Mouse (Mus musculus) stomach, embryonic 16.5 days (tissue): ENCODE results near the gene Muc1. TPM values are rescaled to one million over a fixed set of nuclear protein-coding genes. Genes with fewer than 3 reads are reported as not detected.

ENCODE experiments used
- ATAC-seq: fragments of 200-750 bp; cut with Nextera tagmentation; 2 replicates; pipeline ENCODE4 v1.8.0; 2017; ENCODE audit warnings: moderate number of reproducible peaks, moderate TSS enrichment; ENCODE audit not compliant: insufficient read depth, low FRiP score
- H3K27ac ChIP-seq: fragments of 300-500 bp; sonication (generic); 2 replicates; pipeline ENCODE4 v1.5.1; 2014; ENCODE audit warnings: low read length
- H3K27me3 ChIP-seq: fragments of 300-500 bp; sonication (generic); 2 replicates; pipeline ENCODE4 v1.6.1; 2014; ENCODE audit warnings: low read length, control low read depth, mixed read lengths; ENCODE audit not compliant: control insufficient read depth, insufficient read depth
- H3K36me3 ChIP-seq: fragments of 300-500 bp; sonication (generic); 2 replicates; pipeline ENCODE4 v1.6.1; 2014; ENCODE audit warnings: low read length; ENCODE audit not compliant: control insufficient read depth, insufficient read depth
- H3K4me1 ChIP-seq: fragments of 300-500 bp; sonication (generic); 2 replicates; pipeline ENCODE4 v1.6.1; 2014; ENCODE audit warnings: low read length, control low read depth, mixed read lengths; ENCODE audit not compliant: control insufficient read depth, insufficient read depth
- H3K4me2 ChIP-seq: fragments of 300-500 bp; sonication (generic); 2 replicates; pipeline ENCODE4 v1.6.1; 2014; ENCODE audit warnings: low read depth, low read length, mixed read lengths
- H3K4me3 ChIP-seq: fragments of 300-500 bp; sonication (generic); replicated peaks from 2 replicates; pipeline ENCODE4 v1.5.1; 2014; ENCODE audit warnings: mild to moderate bottlenecking, low read length
- H3K9ac ChIP-seq: fragments of 300-500 bp; sonication (generic); 2 replicates; pipeline ENCODE4 v1.6.1; 2014; ENCODE audit warnings: low read length
- H3K9me3 ChIP-seq: fragments of 300-500 bp; sonication (generic); replicated peaks from 2 replicates; pipeline ENCODE4 v1.6.1; 2016; ENCODE audit warnings: low read length, control low read depth; ENCODE audit not compliant: control insufficient read depth
- WGBS: fragments of 180-500 bp; shearing (Covaris S2); extraction: QIAGEN DNeasy Blood & Tissue Kit; methylation state at CpG from one replicate; pipeline ENCODE4 v1.1.7; 2014; 5-methylcytosine and 5-hydroxymethylcytosine counted together
- polyA plus RNA-seq: library from polyadenylated mRNA; unstranded; fragments of >200 nt; fragmentation: Nextera tagmentation; extraction: Ambion mirVana; gene quantifications from 2 replicates; pipeline ENCODE4 v1.2.1, GENCODE M21; 2015

The Muc1 gene
- polyA plus RNA-seq, 1 experiment from 2014 or later, result 112 TPM

GRCm38 (mm10) chr3:89206695-89207094 lies 22.2 kb upstream of the Muc1 start:
- H3K4me3 ChIP-seq, result no peak overlapping the region
- WGBS, result 79% methylated on average over 2 of the region's 2 CpGs
- no peak overlapping the region for H3K4me2 ChIP-seq
- no peaks in the 10 kb centered on the region for H3K27me3 ChIP-seq
- peaks cover 10% of the 10 kb centered on the region for H3K36me3 ChIP-seq
- no peak overlapping the region for H3K9ac ChIP-seq
- peaks cover 4% of the 10 kb centered on the region; the same call in 1 of the 2 replicates for H3K4me1 ChIP-seq
- 0 out of 2 replicates have a peak overlapping the region, but pooled peaks have one; percentile 74 for H3K27ac ChIP-seq
- ATAC-seq, result no peak
- no peaks in the 10 kb centered on the region for H3K9me3 ChIP-seq

GRCm38 (mm10) chr3:89208075-89208657 lies 20.7 kb upstream of the Muc1 start:
- peaks cover 10% of the 10 kb centered on the region for H3K36me3 ChIP-seq
- H3K27me3 ChIP-seq, result no peaks in the 10 kb centered on the region
- H3K4me1 ChIP-seq, result peaks cover 10% of the 10 kb centered on the region
- no peak overlapping the region for H3K4me3 ChIP-seq
- no peak overlapping the region for H3K4me2 ChIP-seq
- 85% methylated on average over 13 of the region's 13 CpGs for WGBS
- no peaks in the 10 kb centered on the region for H3K9me3 ChIP-seq
- no peak overlapping the region for H3K9ac ChIP-seq
- peak overlapping the region; percentile 74 for H3K27ac ChIP-seq
- ATAC-seq, result 0 out of 2 replicates have a peak, but pooled peaks have one; percentile 35

GRCm38 (mm10) chr3:89208736-89209135 lies 20.1 kb upstream of the Muc1 start:
- peak overlapping the region; percentile 60; the same call in 1 of the 2 replicates for H3K27ac ChIP-seq
- no peaks in the 10 kb centered on the region for H3K27me3 ChIP-seq
- no peak overlapping the region for H3K9ac ChIP-seq
- H3K9me3 ChIP-seq, result no peaks in the 10 kb centered on the region
- H3K36me3 ChIP-seq, result peaks cover 10% of the 10 kb centered on the region
- H3K4me3 ChIP-seq, result no peak overlapping the region
- H3K4me1 ChIP-seq, result peaks cover 7% of the 10 kb centered on the region; the same call in 1 of the 2 replicates
- no peak for ATAC-seq
- H3K4me2 ChIP-seq, result no peak overlapping the region
- 81% methylated on average over 6 of the region's 6 CpGs for WGBS

GRCm38 (mm10) chr3:89209731-89210130 lies 19.1 kb upstream of the Muc1 start:
- Histone ChIP-seq H3K4me1 (peaks cover 8% of the 10 kb centered on the region; the same call in 1 of the 2 replicates), H3K9me3 (no peaks in the 10 kb centered on the region), H3K27me3 (no peaks in the 10 kb centered on the region), H3K4me3 (no peak overlapping the region), H3K9ac (no peak overlapping the region), H3K27ac (no peak overlapping the region), H3K36me3 (peaks cover 10% of the 10 kb centered on the region), H3K4me2 (no peak overlapping the region)
- 87% methylated on average over 7 of the region's 7 CpGs for WGBS
- no peak for ATAC-seq

- H3K4me1 ChIP-seq, result peaks cover 12% of the 10 kb centered on the region
- peaks cover 10% of the 10 kb centered on the region for H3K36me3 ChIP-seq
- no peak overlapping the region for H3K4me2 ChIP-seq
- H3K27ac ChIP-seq, result no peak overlapping the region
- no peak overlapping the region for H3K9ac ChIP-seq
- 73% methylated on average over 13 of the region's 13 CpGs for WGBS
- ATAC-seq, result no peak
- no peaks in the 10 kb centered on the region for H3K9me3 ChIP-seq
- H3K4me3 ChIP-seq, result no peak overlapping the region
- no peaks in the 10 kb centered on the region for H3K27me3 ChIP-seq
These were observed 18.7 kb upstream of the Muc1 start for GRCm38 (mm10) chr3:89210162-89210561.

GRCm38 (mm10) chr3:89210731-89211130 lies 18.1 kb upstream of the Muc1 start:
- 85% methylated on average over 7 of the region's 7 CpGs for WGBS
- H3K27me3 ChIP-seq, result no peaks in the 10 kb centered on the region

GRCm38 (mm10) chr3:89213803-89214530 lies 14.9 kb upstream of the Muc1 start:
- Histone ChIP-seq H3K27ac (peak overlapping the region; percentile 95), H3K4me1 (peaks cover 19% of the 10 kb centered on the region), H3K4me3 (peak overlapping the region; percentile 77), H3K9me3 (no peaks in the 10 kb centered on the region), H3K4me2 (peak overlapping the region; percentile 86), H3K9ac (peak overlapping the region; percentile 85), H3K36me3 (no peaks in the 10 kb centered on the region; the same call in 1 of the 2 replicates), H3K27me3 (no peaks in the 10 kb centered on the region)
- ATAC-seq, result peak; percentile 93
- under 1% methylated on average over 69 of the region's 69 CpGs for WGBS

More at GRCm38 (mm10) chr3:89210731-89211130, 18.1 kb upstream of the Muc1 start:
- Histone ChIP-seq H3K9ac (no peak overlapping the region), H3K4me1 (peaks cover 17% of the 10 kb centered on the region), H3K27ac (no peak overlapping the region), H3K4me2 (no peak overlapping the region), H3K36me3 (peaks cover 9% of the 10 kb centered on the region), H3K9me3 (no peaks in the 10 kb centered on the region), H3K4me3 (no peak overlapping the region)
- ATAC-seq, result no peak

GRCm38 (mm10) chr3:89214681-89215411 lies 14.0 kb upstream of the Muc1 start, which contains the start of gene Thbs3:
Gene Thbs3 (plus strand): TSS chr3:89215180.
- peak within 1 kb of the TSS; percentile 85 for H3K9ac ChIP-seq
- H3K4me3 ChIP-seq, result peak within 1 kb of the TSS; percentile 77
- H3K4me2 ChIP-seq, result peak within 1 kb of the TSS; percentile 86
- no peaks in the 10 kb centered on the region for H3K27me3 ChIP-seq
- under 1% methylated on average over 19 of the region's 19 CpGs for WGBS
- H3K27ac ChIP-seq, result peak within 1 kb of the TSS; percentile 95
- H3K36me3 ChIP-seq, result no peaks in the 10 kb centered on the region; the same call in 1 of the 2 replicates
- no peaks in the 10 kb centered on the region for H3K9me3 ChIP-seq
- ATAC-seq, result no peak
- peaks cover 19% of the 10 kb centered on the region for H3K4me1 ChIP-seq
